Comparison of ENCODE assay signal across 32 mouse cellular contexts in the genomic region with DNA sequence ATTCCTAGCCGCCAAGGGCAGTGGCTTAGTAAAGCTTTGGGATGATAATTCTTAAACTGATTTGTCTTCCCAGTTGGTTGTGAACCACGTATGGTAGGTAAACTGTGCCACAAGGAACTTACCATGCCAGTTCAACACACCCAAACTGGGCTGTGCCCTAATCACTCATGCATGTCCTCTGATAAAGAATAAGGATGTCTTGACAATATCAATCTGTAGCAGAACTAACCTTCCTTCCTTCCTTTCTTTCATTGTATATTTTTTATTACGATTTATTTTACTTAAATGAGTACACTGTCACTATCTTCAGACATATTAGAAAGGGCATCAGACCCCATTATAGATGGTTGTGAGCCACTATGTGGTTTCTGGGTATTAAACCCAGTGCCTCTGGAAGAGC.
"Had no signal": no experiment of that assay in that cellular context is flagged by ENCODE, and none has a peak within 500 bp of the region (broad histone marks: within the 10 kb centered on the region; RNA-seq: fewer than 3 reads in every experiment).

No protein-coding gene starts in this region.

- H3K36me3 ChIP-seq: limb, embryonic 10.5 days; limb, embryonic 12.5 days; limb, embryonic 13.5 days; limb, embryonic 15.5 days; liver, embryonic 12.5 days; liver, embryonic 13.5 days; liver, embryonic 15.5 days; lung, embryonic 15.5 days; midbrain, embryonic 10.5 days; midbrain, embryonic 12.5 days; midbrain, embryonic 13.5 days; midbrain, embryonic 15.5 days; neural tube, embryonic 12.5 days had no signal

- H3K4me2 ChIP-seq: limb, embryonic 12.5 days; limb, embryonic 13.5 days; limb, embryonic 15.5 days; liver, embryonic 11.5 days; liver, embryonic 12.5 days; liver, embryonic 13.5 days; liver, embryonic 15.5 days; lung, embryonic 14.5 days; lung, embryonic 15.5 days; midbrain, embryonic 11.5 days; midbrain, embryonic 12.5 days; midbrain, embryonic 13.5 days; midbrain, embryonic 15.5 days; neural tube, embryonic 12.5 days had no signal

- H3K9ac ChIP-seq: limb, embryonic 12.5 days; limb, embryonic 13.5 days; limb, embryonic 15.5 days; liver, embryonic 12.5 days; liver, embryonic 13.5 days; liver, embryonic 14.5 days; liver, embryonic 15.5 days; liver, postnatal 0 days; lung, embryonic 14.5 days; lung, embryonic 15.5 days; midbrain, embryonic 12.5 days; midbrain, embryonic 13.5 days; midbrain, embryonic 15.5 days; neural tube, embryonic 12.5 days had no signal

- ATAC-seq: liver, embryonic 12.5 days; liver, postnatal 0 days; lung, postnatal 0 days; midbrain, embryonic 13.5 days; midbrain, embryonic 15.5 days; midbrain, embryonic 16.5 days had no signal

- H3K27ac ChIP-seq: limb, embryonic 10.5 days; limb, embryonic 12.5 days; limb, embryonic 13.5 days; limb, embryonic 15.5 days; liver, embryonic 12.5 days; liver, embryonic 13.5 days; liver, embryonic 14.5 days; liver, embryonic 15.5 days; lung, embryonic 15.5 days; macrophage; midbrain, embryonic 10.5 days; midbrain, embryonic 12.5 days; midbrain, embryonic 13.5 days; midbrain, embryonic 15.5 days; neural tube, embryonic 12.5 days had no signal

- DNase-seq: left cerebral cortex, postnatal 4 days; liver; liver, embryonic 13.5 days; liver, postnatal 0 days; lung, adult 18-20 months; lung, adult 2 months; lung, embryonic 14.5 days; lung, postnatal 10 days; lung, postnatal 14 days; lung, postnatal 36 days; lung, postnatal 4 days; midbrain, embryonic 14.5 days had no signal

- H3K27me3 ChIP-seq: limb, embryonic 12.5 days; limb, embryonic 13.5 days; limb, embryonic 15.5 days; liver, embryonic 12.5 days; liver, embryonic 13.5 days; liver, embryonic 15.5 days; lung, embryonic 15.5 days; megakaryocyte, embryonic 14.5 days; midbrain, embryonic 12.5 days; midbrain, embryonic 13.5 days; midbrain, embryonic 15.5 days; neural tube, embryonic 12.5 days had no signal

- H3K4me3 ChIP-seq: limb, embryonic 10.5 days; limb, embryonic 12.5 days; limb, embryonic 13.5 days; limb, embryonic 15.5 days; liver, embryonic 12.5 days; liver, embryonic 13.5 days; liver, embryonic 15.5 days; lung, embryonic 15.5 days; megakaryocyte, embryonic 14.5 days; midbrain, embryonic 10.5 days; midbrain, embryonic 12.5 days; midbrain, embryonic 13.5 days; midbrain, embryonic 15.5 days; myocyte; neural tube, embryonic 12.5 days had no signal

- H3K9me3 ChIP-seq: limb, embryonic 10.5 days; limb, embryonic 12.5 days; limb, embryonic 13.5 days; limb, embryonic 15.5 days; liver, embryonic 12.5 days; liver, embryonic 13.5 days; liver, embryonic 15.5 days; lung, embryonic 15.5 days; megakaryocyte, embryonic 14.5 days; midbrain, embryonic 10.5 days; midbrain, embryonic 12.5 days; midbrain, embryonic 13.5 days; midbrain, embryonic 15.5 days; neural tube, embryonic 12.5 days had no signal

- H3K4me1 ChIP-seq: limb, embryonic 10.5 days; limb, embryonic 12.5 days; limb, embryonic 15.5 days; liver, embryonic 12.5 days; liver, embryonic 13.5 days; liver, embryonic 15.5 days; lung, embryonic 15.5 days; megakaryocyte, embryonic 14.5 days; midbrain, embryonic 10.5 days; midbrain, embryonic 12.5 days; midbrain, embryonic 13.5 days; midbrain, embryonic 15.5 days; neural tube, embryonic 12.5 days had no signal
